Mouse (Mus musculus): Measurements from ENCODE around the gene Pcif1.

- TF ChIP-seq CTCF (IDR thresholded peaks at IDR 0.05; ENCODE audit: control insufficient read depth, insufficient read depth, insufficient read length) (no peak), CEBPB (IDR thresholded peaks at IDR 0.05; ENCODE audit: low read depth) (no peak), USF1 (IDR thresholded peaks at IDR 0.05; ENCODE audit: low read depth) (no peak)
These were observed 37.7 kb downstream of the Pcif1 start for GRCm38 (mm10) chr2:164916820-164917219.

Measured in C2C12 (cell line).